17 mouse cellular contexts compared by ENCODE assay signal in genomic region chr2:35884296-35884695, GRCm38 (mm10).
DNase-seq lines count a peak whose midpoint lies in the region; ATAC-seq and TF ChIP-seq lines count a peak whose summit lies in the region.
"Had no signal": no experiment of that assay in that cellular context is flagged by ENCODE, and none has a peak within 500 bp of the region (broad histone marks: within the 10 kb centered on the region; RNA-seq: fewer than 3 reads in every experiment).

No protein-coding gene starts in this region.

- H3K9me3 ChIP-seq in lung, postnatal 0 days (ENCODE audit: low read length), result no peaks in the 10 kb centered on the region
- H3K9me3 ChIP-seq: embryonic facial prominence, embryonic 13.5 days; hindbrain, embryonic 15.5 days; limb, embryonic 12.5 days had no signal

- TF ChIP-seq EP300 in lung, postnatal 0 days (IDR thresholded peaks at IDR 0.05), result peak; percentile 65

- 16% methylated on average over 7 of the region's 7 CpGs for WGBS in lung, postnatal 0 days

- no peaks in the 10 kb centered on the region for H3K36me3 ChIP-seq in lung, postnatal 0 days (ENCODE audit: insufficient read depth, low read length)
- H3K36me3 ChIP-seq: embryonic facial prominence, embryonic 13.5 days; hindbrain, embryonic 15.5 days; limb, embryonic 12.5 days had no signal

- H3K27ac ChIP-seq in lung, postnatal 0 days (ENCODE audit: low read length), result no peak overlapping the region
- H3K27ac ChIP-seq: embryonic facial prominence, embryonic 13.5 days; heart, adult 2 months; hindbrain, embryonic 15.5 days; kidney, postnatal 0 days; limb, embryonic 12.5 days; stomach, postnatal 0 days had no signal

- H3K4me2 ChIP-seq in lung, postnatal 0 days (replicated peaks; ENCODE audit: low read depth, low read length), result no peak overlapping the region
- H3K4me2 ChIP-seq: embryonic facial prominence, embryonic 13.5 days; hindbrain, embryonic 15.5 days; limb, embryonic 12.5 days had no signal

- ATAC-seq in granulocyte monocyte progenitor cell, adult 5-6 weeks (replicated peaks; ENCODE audit: poor library complexity, severe bottlenecking), result peak; percentile 20; the same call in 1 of the 2 replicates
- peak; percentile 71 for ATAC-seq in lung, postnatal 0 days
- ATAC-seq: activated CD4-positive, CD25-positive, alpha-beta regulatory T cell, adult 4 months had no signal

- peaks cover 3% of the 10 kb centered on the region; the same call in 1 of the 2 replicates for H3K4me1 ChIP-seq in lung, postnatal 0 days (ENCODE audit: insufficient read depth, low read depth, low read length)

- TF ChIP-seq CTCF in lung, postnatal 0 days (IDR thresholded peaks at IDR 0.05), result no peak

- H3K4me3 ChIP-seq in lung, postnatal 0 days (ENCODE audit: low read depth, low read length), result no peak overlapping the region
- H3K4me3 ChIP-seq: embryonic facial prominence, embryonic 13.5 days; heart, adult 2 months; hindbrain, embryonic 15.5 days; limb, embryonic 12.5 days; myocyte had no signal

- peak; percentile 26 for DNase-seq in adrenal gland, postnatal 14 days
- DNase-seq in adrenal gland, adult 18-20 months (ENCODE audit: low spot score in 2 of 2), result no peak
- DNase-seq in 3T3-L1 (ENCODE audit: low read depth, low spot score), result peak; percentile 63
- DNase-seq in lung, postnatal 0 days (ENCODE audit: low spot score), result peak; percentile 71
- DNase-seq in retina, embryonic 14.5 days (ENCODE audit: low spot score), result no peak
- no peak for DNase-seq in layer of hippocampus, postnatal 14 days (ENCODE audit: low spot score in 2 of 2)
- no peak for DNase-seq in heart, postnatal 4 days
- DNase-seq: cerebellum, postnatal 14 days had no signal

- no peak overlapping the region for H3K9ac ChIP-seq in lung, postnatal 0 days (replicated peaks; ENCODE audit: low read depth)
- H3K9ac ChIP-seq: embryonic facial prominence, embryonic 13.5 days; hindbrain, embryonic 15.5 days; limb, embryonic 12.5 days had no signal

- H3K27me3 ChIP-seq in lung, postnatal 0 days (replicated peaks; ENCODE audit: insufficient read depth, low read length), result no peaks in the 10 kb centered on the region
- H3K27me3 ChIP-seq: hindbrain, embryonic 15.5 days had no signal

Comparison
In these comparisons a context has a peak if more than half of its experiments do, and no peak if none do; other contexts are left out.
1. DNase-seq: peak in adrenal gland, postnatal 14 days (single experiment), 3T3-L1 (single experiment) and lung, postnatal 0 days (single experiment); none in adrenal gland, adult 18-20 months (0 of 2), retina, embryonic 14.5 days (single experiment), layer of hippocampus, postnatal 14 days (0 of 2) and heart, postnatal 4 days (single experiment).